Mouse (Mus musculus) cerebellum, postnatal 10 days (tissue): ENCODE results near the gene Pheta1.

Source experiments
- DNase-seq, 2 experiments: peaks; one replicate each; pipeline ENCODE4 v3.0.0; 2021; ENCODE audit warnings: mixed read lengths in 2 of 2

The Pheta1 gene

DNA sequence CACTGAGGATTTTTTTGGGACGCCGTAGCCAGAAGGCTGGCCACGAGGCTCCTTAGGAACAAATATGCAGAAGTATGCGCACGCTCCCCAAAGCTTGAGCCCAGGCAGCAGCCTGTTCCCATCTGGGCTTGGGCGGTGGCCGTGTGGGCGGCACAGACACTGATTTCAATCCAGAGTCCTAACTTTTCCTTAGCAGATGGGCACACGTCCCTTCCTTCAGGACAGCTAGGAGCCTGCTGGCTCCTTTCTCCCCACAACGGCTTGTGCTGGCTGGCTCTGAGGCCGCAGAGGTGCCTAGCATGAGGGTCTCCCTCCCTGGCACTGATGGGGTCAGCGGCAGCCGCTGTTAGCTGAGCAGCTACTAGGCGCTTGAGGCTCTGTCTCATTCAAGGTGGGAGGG, 43.5 kb downstream of the Pheta1 start:
- DNase-seq, result no peak

DNA sequence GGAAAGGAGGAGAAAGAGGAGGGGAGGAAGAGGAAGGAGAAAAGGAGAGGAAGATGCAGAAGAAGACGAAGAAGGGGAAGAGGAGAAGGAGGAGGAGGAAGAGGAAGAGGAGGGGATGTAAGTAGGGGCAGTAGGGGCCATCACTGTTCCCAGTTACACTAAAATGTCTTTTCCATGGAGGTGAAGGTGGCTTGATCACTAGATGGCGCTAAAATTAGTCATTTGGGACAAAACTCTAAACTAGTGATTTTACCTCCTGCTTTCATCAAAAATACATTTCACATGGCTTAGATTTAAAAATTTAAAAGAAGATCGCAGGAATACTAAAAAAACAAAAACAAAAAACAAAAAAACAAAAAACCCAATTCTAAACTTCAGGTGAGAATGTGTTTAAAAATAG, 44.8 kb downstream of the Pheta1 start:
- peak; percentile 50 to 77 for DNase-seq

DNA sequence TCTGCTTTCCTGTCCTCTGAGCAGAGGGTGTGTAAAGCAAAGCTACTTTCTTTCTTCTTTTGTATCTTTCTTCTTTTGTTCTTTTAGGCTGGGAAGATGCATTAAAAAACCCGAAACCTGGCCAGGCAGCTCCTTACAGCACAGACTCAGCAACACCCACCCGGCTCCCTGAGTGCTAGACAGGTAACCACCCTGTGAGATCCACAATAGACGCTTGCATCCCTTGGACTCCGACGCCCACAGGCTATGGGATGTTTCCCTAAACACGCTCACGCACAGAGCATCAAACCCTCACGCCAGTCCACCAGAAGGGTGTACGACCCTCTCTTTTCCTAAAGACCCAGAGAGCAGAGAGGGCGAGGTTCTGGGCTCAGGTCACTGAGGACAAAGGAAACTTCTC, 45.9 kb downstream of the Pheta1 start:
- no peak for DNase-seq

DNA sequence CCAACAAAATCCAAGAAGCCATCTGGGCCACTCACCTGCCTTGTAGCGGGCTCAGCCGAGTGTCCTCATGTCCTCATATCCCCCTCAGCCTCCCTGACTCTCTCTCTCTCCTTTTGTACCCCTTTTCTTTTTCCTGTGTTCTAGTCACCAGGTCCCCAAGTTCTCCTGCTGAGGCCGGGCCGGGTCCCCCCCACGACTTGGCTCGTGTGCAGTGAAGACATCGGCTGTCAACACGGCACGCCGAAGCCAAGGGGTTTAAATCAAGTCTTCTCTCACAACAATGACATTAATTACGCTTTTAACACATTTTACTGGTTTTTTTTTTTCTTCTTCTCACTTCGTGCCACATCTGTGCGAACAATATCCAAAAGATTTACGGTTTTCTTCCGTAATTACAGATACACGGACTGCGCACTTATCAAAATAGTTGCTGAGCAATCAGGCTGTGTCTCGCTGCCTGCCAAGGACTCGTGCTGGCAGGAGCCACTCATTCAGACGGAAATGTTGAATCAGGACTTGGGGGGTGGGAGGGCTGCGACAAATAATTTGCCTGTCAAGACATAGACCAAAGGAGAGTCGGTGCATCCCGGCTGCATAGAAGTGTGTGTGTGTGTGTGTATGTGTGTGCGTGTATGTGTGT, 46.5 kb downstream of the Pheta1 start:
- peak; percentile 68 to 74 for DNase-seq

DNA sequence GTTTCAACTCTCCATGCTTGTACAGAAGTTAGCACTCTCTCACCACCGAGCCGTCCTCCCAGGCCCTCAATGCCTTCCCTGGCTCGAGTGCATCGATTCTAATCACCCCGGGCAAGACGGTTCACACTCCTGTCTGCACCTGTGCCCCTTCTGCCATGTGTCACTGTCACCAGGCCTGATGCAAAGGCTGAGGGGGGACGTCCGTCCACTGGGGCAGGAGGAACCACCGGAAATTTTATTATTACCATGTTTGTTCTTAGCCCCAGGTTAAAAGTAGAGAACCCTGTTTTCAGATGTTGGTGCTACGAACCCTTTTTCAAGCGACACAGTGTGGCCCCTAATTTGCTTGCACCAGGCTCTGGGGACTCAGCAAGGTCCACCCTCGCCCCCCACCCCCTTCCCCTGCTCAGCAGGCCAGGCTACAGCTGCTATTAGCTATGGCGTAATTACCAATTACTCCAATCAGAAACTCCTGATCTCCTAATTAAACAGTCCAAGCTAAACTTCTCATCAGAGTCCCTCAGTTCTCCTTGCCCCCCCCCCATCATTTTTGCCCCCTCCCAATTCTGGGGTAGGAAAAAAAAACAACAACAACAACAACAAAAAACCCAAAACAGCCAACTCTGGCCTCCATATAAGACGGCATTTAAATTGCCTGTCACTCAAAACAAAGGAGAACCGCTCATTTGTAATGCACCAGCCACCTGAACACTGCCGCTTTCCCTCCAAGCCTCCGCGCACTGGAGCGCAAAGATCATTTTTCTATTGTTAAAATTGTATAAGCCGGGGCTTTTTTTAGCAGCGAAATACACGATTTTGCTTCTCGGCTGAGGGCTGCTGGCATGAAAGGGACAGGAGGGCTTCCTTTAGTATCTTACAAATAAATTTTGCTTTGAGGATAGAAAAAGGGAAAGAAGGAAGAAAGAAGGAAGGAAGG, 54.3 kb downstream of the Pheta1 start:
- DNase-seq, result no peak
